Comparison of ENCODE assay signal across 9 mouse cellular contexts in the genomic region with DNA sequence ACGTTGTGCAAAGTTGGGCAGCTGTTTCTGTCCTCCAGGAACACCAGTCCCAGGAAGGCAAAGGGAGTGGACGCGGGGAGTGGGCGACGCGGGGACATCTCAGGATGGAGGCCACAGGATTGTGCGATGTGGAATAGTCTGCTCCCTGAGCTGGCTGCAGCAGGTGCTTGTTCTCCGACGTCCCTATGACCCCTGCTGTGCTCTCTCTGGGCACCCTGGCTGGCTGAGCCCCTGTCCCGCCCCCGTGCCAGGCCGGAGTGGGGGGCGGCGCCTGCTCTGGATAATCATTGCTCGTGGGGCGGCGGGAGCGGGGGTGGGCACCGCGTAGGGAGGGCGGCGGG. TPM values are rescaled to one million over a fixed set of nuclear protein-coding genes. Genes with fewer than 3 reads are reported as not detected.
DNase-seq lines count a peak whose midpoint lies in the region; ATAC-seq and TF ChIP-seq lines count a peak whose summit lies in the region.
"Had no signal": no experiment of that assay in that cellular context is flagged by ENCODE, and none has a peak within 500 bp of the region (broad histone marks: within the 10 kb centered on the region; RNA-seq: fewer than 3 reads in every experiment).

A gene (plus strand): TSS at position 280 of the 341 bp plus-strand sequence.

- intact Hi-C loops in heart, postnatal 10 days (cut with DNase I), result no loop called here

- no peaks in the 10 kb centered on the region for H3K9me3 ChIP-seq in heart, embryonic 15.5 days (replicated peaks)
- H3K9me3 ChIP-seq in hindbrain, embryonic 15.5 days, result no peaks in the 10 kb centered on the region
- no peaks in the 10 kb centered on the region for H3K9me3 ChIP-seq in liver, postnatal 0 days (ENCODE audit: low read length)

- no peak for TF ChIP-seq POLR2A in cortical plate, adult 2 months (IDR thresholded peaks at IDR 0.05; ENCODE audit: extremely low read depth, insufficient read depth, low read length)
- TF ChIP-seq POLR2A in cerebellum, adult 2 months (IDR thresholded peaks at IDR 0.05; ENCODE audit: borderline replicate concordance, insufficient read depth, low read length), result no peak

- 2% methylated on average over 22 of the region's 22 CpGs for WGBS in heart, embryonic 15.5 days
- WGBS in hindbrain, embryonic 15.5 days, result under 1% methylated on average over 19 of the region's 22 CpGs
- 2% methylated on average over 16 of the region's 22 CpGs for WGBS in liver, postnatal 0 days (ENCODE audit: insufficient replicate concordance)
- 3% methylated on average over 17 of the region's 22 CpGs for WGBS in cerebellum, adult 2 months

- H3K9ac ChIP-seq in heart, embryonic 15.5 days, result peak within 1 kb of the TSS; percentile 50
- H3K9ac ChIP-seq in hindbrain, embryonic 15.5 days, result peak within 1 kb of the TSS; percentile 51
- H3K9ac ChIP-seq in liver, postnatal 0 days (replicated peaks), result no peak within 1 kb of the TSS

- H3K4me1 ChIP-seq in heart, embryonic 15.5 days (replicated peaks), result peaks cover 17% of the 10 kb centered on the region
- no peaks in the 10 kb centered on the region for H3K4me1 ChIP-seq in cortical plate, adult 2 months (ENCODE audit: control insufficient read depth, insufficient read depth, low read length)
- H3K4me1 ChIP-seq in hindbrain, embryonic 15.5 days (replicated peaks), result peaks cover 14% of the 10 kb centered on the region; the same call in 1 of the 2 replicates
- H3K4me1 ChIP-seq in liver, postnatal 0 days (ENCODE audit: insufficient read depth), result no peaks in the 10 kb centered on the region; the same call in 1 of the 2 replicates
- H3K4me1 ChIP-seq in cerebellum, adult 2 months (ENCODE audit: control insufficient read depth, insufficient read depth, low read length), result no peaks in the 10 kb centered on the region

- no peaks in the 10 kb centered on the region for H3K36me3 ChIP-seq in heart, embryonic 15.5 days
- H3K36me3 ChIP-seq in hindbrain, embryonic 15.5 days, result no peaks in the 10 kb centered on the region
- no peaks in the 10 kb centered on the region for H3K36me3 ChIP-seq in liver, postnatal 0 days (replicated peaks; ENCODE audit: insufficient read depth, low read length)

- peak; percentile 33; the same call in 1 of the 2 replicates for ATAC-seq in heart, embryonic 15.5 days (replicated peaks; ENCODE audit: insufficient number of reproducible peaks, insufficient read depth, low FRiP score, low read depth)
- ATAC-seq in hindbrain, embryonic 15.5 days (ENCODE audit: low FRiP score, low read depth), result peak; percentile 42
- ATAC-seq in liver, postnatal 0 days, result peak; percentile 3; the same call in 1 of the 2 replicates

- H3K27me3 ChIP-seq in heart, embryonic 15.5 days, result peaks cover 51% of the 10 kb centered on the region
- H3K27me3 ChIP-seq in hindbrain, embryonic 15.5 days, result 0 out of 2 replicates have a peak, but pooled peaks cover 7% of the 10 kb centered on the region
- peaks cover 30% of the 10 kb centered on the region for H3K27me3 ChIP-seq in liver, postnatal 0 days (ENCODE audit: insufficient read depth, low read length)
- peaks cover 1% of the 10 kb centered on the region; the same call in 1 of the 2 replicates for H3K27me3 ChIP-seq in cerebellum, adult 2 months (ENCODE audit: control insufficient read depth, insufficient read depth, low read length)

- no peak for TF ChIP-seq CTCF in cortical plate, adult 2 months (IDR thresholded peaks at IDR 0.05; ENCODE audit: extremely low read depth, insufficient read depth, low read length)
- TF ChIP-seq CTCF in liver, postnatal 0 days (IDR thresholded peaks at IDR 0.05; ENCODE audit: low read depth), result no peak
- TF ChIP-seq CTCF in cerebellum, adult 2 months (IDR thresholded peaks at IDR 0.05; ENCODE audit: borderline replicate concordance, insufficient read depth, low read depth, low read length), result no peak

- no peak within 1 kb of the TSS for H3K27ac ChIP-seq in heart, embryonic 15.5 days
- H3K27ac ChIP-seq in cortical plate, adult 2 months (ENCODE audit: insufficient read depth, low read length), result no peak within 1 kb of the TSS
- H3K27ac ChIP-seq in hindbrain, embryonic 15.5 days (replicated peaks), result no peak within 1 kb of the TSS
- H3K27ac ChIP-seq in liver, postnatal 0 days (ENCODE audit: low read depth), result no peak within 1 kb of the TSS
- H3K27ac ChIP-seq in cerebellum, adult 2 months (ENCODE audit: insufficient read depth, low read length), result no peak within 1 kb of the TSS

- DNase-seq in heart, postnatal 10 days, result no peak
- DNase-seq in liver, postnatal 0 days, result peak; percentile 16
- no peak for DNase-seq in cerebellum, adult 11-12 months
- no peak for DNase-seq in cerebellum, postnatal 4 days (ENCODE audit: low spot score in 2 of 2)
- DNase-seq in cerebellum, adult 2 months, result no peak

- TF ChIP-seq EP300 in liver, postnatal 0 days (IDR thresholded peaks at IDR 0.05; ENCODE audit: low read depth), result no peak

- peak within 1 kb of the TSS; percentile 87 for H3K4me2 ChIP-seq in heart, embryonic 15.5 days
- peak within 1 kb of the TSS; percentile 86 for H3K4me2 ChIP-seq in hindbrain, embryonic 15.5 days
- H3K4me2 ChIP-seq in liver, postnatal 0 days (ENCODE audit: low read depth, low read length), result peak within 1 kb of the TSS; percentile 69

- H3K4me3 ChIP-seq in heart, embryonic 15.5 days, result peak within 1 kb of the TSS; percentile 51
- peak within 1 kb of the TSS; percentile 38 for H3K4me3 ChIP-seq in cortical plate, adult 2 months (ENCODE audit: insufficient read depth, low read length)
- peak within 1 kb of the TSS; percentile 54 for H3K4me3 ChIP-seq in hindbrain, embryonic 15.5 days
- H3K4me3 ChIP-seq in liver, postnatal 0 days (ENCODE audit: low read depth, low read length), result peak within 1 kb of the TSS; percentile 45
- H3K4me3 ChIP-seq in cerebellum, adult 2 months (replicated peaks; ENCODE audit: insufficient read depth, low read depth, low read length), result no peak within 1 kb of the TSS

RNA-seq across cellular contexts. Expression of the gene that starts here (rescaled TPM):
- polyA plus RNA-seq in heart, embryonic 15.5 days (2015; fragmentation: Nextera tagmentation; extraction: Ambion mirVana), result 0.25 and 0.35 TPM in 2 replicates
- under 1 TPM in 1 of 2 experiments, not detected in 1; 0.05 TPM for total RNA-seq in heart, postnatal 10 days (2021)
- polyA plus RNA-seq in cortical plate, adult 2 months (2012; rRNA removed), result 1.0 and 1.4 TPM in 2 replicates
- polyA plus RNA-seq in hindbrain, embryonic 15.5 days (2015; fragmentation: Nextera tagmentation; extraction: Ambion mirVana), result 1.1 and 1.3 TPM in 2 replicates
- 0.05 and 0.08 TPM in 2 replicates for polyA plus RNA-seq in liver, postnatal 0 days (2015; fragmentation: Nextera tagmentation; extraction: Ambion mirVana)
- polyA plus RNA-seq in cerebellum, adult 2 months (2012; rRNA removed), result 3.6 and 8.9 TPM in 2 replicates
- total RNA-seq: MEL had no signal

Comparison
In these comparisons a context has a peak if more than half of its experiments do, and no peak if none do; other contexts are left out.
1. Peak in ATAC-seq, H3K4me3 ChIP-seq, H3K9ac ChIP-seq and H3K4me2 ChIP-seq in heart, embryonic 15.5 days; RNA of the gene not detected or under 1 TPM.
2. Peak in DNase-seq, ATAC-seq, H3K4me3 ChIP-seq and H3K4me2 ChIP-seq in liver, postnatal 0 days; RNA of the gene not detected or under 1 TPM.